Mouse (Mus musculus) thymus, adult 2 months (tissue): Measurements from ENCODE around the gene Boc. TPM values are rescaled to one million over a fixed set of nuclear protein-coding genes. Genes with fewer than 3 reads are reported as not detected.

Experiments used
- DNase-seq: peaks from one replicate; pipeline ENCODE4 v3.0.0; 2021
- H3K27ac ChIP-seq: fragments of 200-500 bp; 2 replicates; pipeline ENCODE4 v1.5.1; 2012; ENCODE audit warnings: low read length, control low read depth; ENCODE audit not compliant: control insufficient read depth, insufficient read depth
- H3K27me3 ChIP-seq: fragments of 200-500 bp; 2 replicates; pipeline ENCODE4 v1.6.1; 2012; ENCODE audit warnings: mild to moderate bottlenecking, low read length, moderate library complexity, mixed read lengths; ENCODE audit not compliant: control insufficient read depth, insufficient read depth
- H3K36me3 ChIP-seq: fragments of 200-500 bp; 2 replicates; pipeline ENCODE4 v1.6.1; 2012; ENCODE audit warnings: mild to moderate bottlenecking, low read length, moderate library complexity; ENCODE audit not compliant: control insufficient read depth, insufficient read depth
- H3K4me1 ChIP-seq: fragments of 200-500 bp; replicated peaks from 2 replicates; pipeline ENCODE4 v1.6.1; 2012; ENCODE audit warnings: low read length; ENCODE audit not compliant: control insufficient read depth, insufficient read depth
- H3K4me3 ChIP-seq: fragments of 200-500 bp; 2 replicates; pipeline ENCODE4 v1.5.1; 2012; ENCODE audit warnings: mild to moderate bottlenecking, low read length, control low read depth, moderate library complexity; ENCODE audit not compliant: control insufficient read depth, insufficient read depth
- CTCF ChIP-seq: fragments of 200-500 bp; IDR thresholded peaks from 2 replicates; pipeline ENCODE4 v1.5.1; 2012; ENCODE audit warnings: mild to moderate bottlenecking, control low read depth, low read length, moderate library complexity, borderline replicate concordance; ENCODE audit not compliant: control insufficient read depth, poor library complexity, insufficient read depth; ENCODE audit errors: extremely low read depth
- POLR2A ChIP-seq: fragments of 200-500 bp; IDR thresholded peaks from 2 replicates; pipeline ENCODE4 v1.6.1; 2012; ENCODE audit warnings: mild to moderate bottlenecking, low read length, control low read depth, moderate library complexity; ENCODE audit not compliant: control insufficient read depth, poor library complexity, insufficient read depth; ENCODE audit errors: extremely low read depth
- WGBS: fragments of 180-500 bp; shearing (Covaris S2); methylation state at CpG from one replicate; pipeline ENCODE4 v1.1.7; 2018; 5-methylcytosine and 5-hydroxymethylcytosine counted together
- polyA plus RNA-seq: library from polyadenylated mRNA; depleted of rRNA; stranded (reverse); fragments of >200 nt; gene quantifications from 2 replicates; pipeline ENCODE4 v1.2.3, GENCODE M21; 2012

The Boc gene
- polyA plus RNA-seq, 1 experiment: 14.6 TPM

DNA sequence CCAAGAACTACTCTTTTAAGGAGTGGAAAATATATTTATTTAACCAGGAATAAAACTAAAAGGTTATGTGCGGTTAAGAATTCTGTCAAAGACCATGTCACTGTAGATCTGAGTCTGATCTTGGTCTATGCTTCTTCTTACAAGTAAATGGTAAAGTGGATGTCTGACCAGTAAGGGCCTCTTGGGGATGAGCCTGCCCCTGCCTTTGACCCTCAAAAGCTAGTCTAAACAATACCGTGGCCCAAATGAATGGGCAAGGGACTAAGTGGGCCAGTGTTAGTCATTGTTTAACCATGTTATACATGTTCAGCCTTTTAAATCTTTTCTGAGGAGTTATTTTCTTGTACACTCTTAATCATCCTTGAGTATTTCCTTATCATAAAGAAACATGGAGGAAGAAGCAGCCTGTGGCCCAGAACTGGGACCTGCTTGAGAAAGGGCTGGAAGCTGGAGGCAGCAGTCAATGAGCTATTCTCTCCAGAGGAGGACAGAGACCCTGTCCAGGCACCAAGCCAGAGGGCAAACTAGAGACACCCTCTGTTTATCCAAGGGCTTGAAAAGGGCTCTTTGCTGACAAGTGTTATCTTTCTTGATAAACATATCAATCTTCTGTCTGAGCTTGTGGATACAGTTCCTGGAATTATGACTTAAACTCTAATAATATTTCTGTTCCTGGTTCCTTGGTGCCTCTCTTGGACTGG is 38.6 kb upstream of the Boc start:
- Histone ChIP-seq H3K36me3 (no peaks in the 10 kb centered on the region), H3K4me1 (no peaks in the 10 kb centered on the region), H3K27me3 (no peaks in the 10 kb centered on the region), H3K27ac (no peak overlapping the region), H3K4me3 (no peak overlapping the region)
- TF ChIP-seq POLR2A (no peak), CTCF (no peak)
- WGBS: 95% methylated on average over 2 of the region's 2 CpGs
- no peak for DNase-seq

GRCm38 (mm10) chr16:44589506-44589905 is 30.8 kb upstream of the Boc start:
- 95% methylated on average over 1 of the region's 1 CpGs for WGBS
- Histone ChIP-seq H3K27ac (no peak overlapping the region), H3K27me3 (no peaks in the 10 kb centered on the region), H3K4me1 (no peaks in the 10 kb centered on the region), H3K4me3 (no peak overlapping the region), H3K36me3 (no peaks in the 10 kb centered on the region)
- DNase-seq: no peak
- TF ChIP-seq CTCF (no peak), POLR2A (no peak)

GRCm38 (mm10) chr16:44579421-44580024 is 20.8 kb upstream of the Boc start:
- no peak for TF ChIP-seq POLR2A
- no peak for TF ChIP-seq CTCF
- H3K4me3 ChIP-seq: no peak overlapping the region
- no peak overlapping the region for H3K27ac ChIP-seq
- H3K27me3 ChIP-seq: no peaks in the 10 kb centered on the region
- no peaks in the 10 kb centered on the region for H3K4me1 ChIP-seq
- 83% methylated on average over 15 of the region's 15 CpGs for WGBS
- no peaks in the 10 kb centered on the region for H3K36me3 ChIP-seq
- no peak for DNase-seq

- H3K36me3 ChIP-seq: no peaks in the 10 kb centered on the region
- 97% methylated on average over 1 of the region's 1 CpGs for WGBS
- no peaks in the 10 kb centered on the region for H3K4me1 ChIP-seq
- H3K4me3 ChIP-seq: no peak overlapping the region
- TF ChIP-seq POLR2A: no peak
- TF ChIP-seq CTCF: no peak
- DNase-seq: no peak
- H3K27ac ChIP-seq: no peak overlapping the region
- H3K27me3 ChIP-seq: no peaks in the 10 kb centered on the region
These were observed 19.9 kb upstream of the Boc start for GRCm38 (mm10) chr16:44578551-44578950.

DNA sequence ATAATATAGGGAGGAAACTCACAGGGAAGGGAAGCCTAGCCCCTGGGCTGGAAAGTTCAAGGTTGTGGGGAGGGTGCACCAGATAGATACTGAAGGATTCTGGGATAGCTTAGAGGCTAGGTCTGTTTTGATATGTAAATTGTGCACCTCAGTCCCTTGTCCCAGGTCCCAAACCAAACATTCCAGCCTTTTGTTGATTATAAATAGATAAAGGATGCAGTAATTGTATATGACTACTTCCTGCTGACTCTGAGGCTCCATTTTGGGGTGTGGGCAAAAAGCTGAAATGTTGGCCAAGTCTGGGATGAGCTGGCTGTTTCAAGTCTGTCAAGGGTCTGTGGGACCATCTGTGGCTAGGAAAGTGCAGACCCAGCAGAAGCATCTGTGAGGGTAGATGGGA is 9.4 kb upstream of the Boc start:
- Histone ChIP-seq H3K27ac (no peak overlapping the region), H3K4me3 (no peak overlapping the region), H3K27me3 (no peaks in the 10 kb centered on the region; the same call in 1 of the 2 replicates), H3K36me3 (no peaks in the 10 kb centered on the region), H3K4me1 (no peaks in the 10 kb centered on the region)
- DNase-seq: no peak
- no peak for TF ChIP-seq POLR2A
- TF ChIP-seq CTCF: no peak

DNA sequence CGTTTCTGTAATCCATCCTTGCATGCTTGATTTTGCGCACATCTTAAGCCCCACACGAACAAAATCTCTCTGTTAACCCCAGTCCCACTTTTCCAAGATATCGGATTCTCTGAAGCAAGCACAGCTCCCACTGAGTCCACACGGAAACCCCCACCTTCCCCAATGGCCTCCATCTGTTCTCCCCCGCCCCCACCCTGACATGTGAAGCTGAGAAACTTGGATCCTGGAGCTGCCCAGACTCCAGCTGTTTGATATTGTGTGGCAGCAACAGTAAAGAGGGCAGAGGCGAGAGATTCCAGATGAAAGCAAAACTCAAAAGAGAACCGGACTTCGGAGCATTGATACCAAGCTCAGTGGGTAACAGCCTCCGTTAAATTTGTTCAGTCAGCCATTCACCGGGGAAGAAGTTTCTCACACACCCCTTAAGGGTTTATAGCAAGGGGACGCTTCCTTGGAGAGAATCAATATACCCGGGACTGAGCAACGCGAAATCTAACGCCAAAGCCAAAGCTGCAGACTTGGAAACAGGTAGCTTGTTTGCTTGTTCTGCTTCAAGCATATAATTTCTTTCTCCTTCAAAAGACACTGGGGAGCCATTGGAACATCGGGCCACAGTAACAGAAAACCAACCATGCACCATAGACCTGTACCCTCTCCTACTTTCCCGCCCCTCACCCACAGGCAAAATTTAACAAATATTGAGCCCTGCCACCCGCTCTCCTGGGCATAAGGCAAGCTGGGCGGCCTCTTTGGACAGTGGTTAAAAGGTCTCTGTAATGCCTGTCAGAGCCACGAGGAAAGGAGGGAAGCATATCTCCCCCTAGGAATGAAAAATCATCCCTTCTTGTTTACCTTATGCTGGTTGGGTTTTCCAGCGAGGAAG is 6.9 kb upstream of the Boc start:
- DNase-seq: no peak
- TF ChIP-seq POLR2A (no peak), CTCF (no peak)
- no peak overlapping the region for H3K4me3 ChIP-seq
- no peaks in the 10 kb centered on the region for H3K36me3 ChIP-seq
- no peak overlapping the region for H3K27ac ChIP-seq
- no peaks in the 10 kb centered on the region; the same call in 1 of the 2 replicates for H3K27me3 ChIP-seq
- H3K4me1 ChIP-seq: no peaks in the 10 kb centered on the region
- 82% methylated on average over 22 of the region's 22 CpGs for WGBS
